Mouse (Mus musculus): ENCODE measurements around the gene Tnfaip8l3. TPM values are rescaled to one million over a fixed set of nuclear protein-coding genes. Genes with fewer than 3 reads are reported as not detected.
A peak's percentile ranks its signal among the peaks of the same experiment; 100 is the strongest.
"Not testable (repeated sequence)": the region's sequence is repeated elsewhere in the genome, so short reads cannot be mapped to it uniquely, and the experiment has no call there.

Gene Tnfaip8l3
- under 1 TPM in 2 of 4 experiments, not detected in 2; 0.07 to 0.09 TPM for total RNA-seq (2022)

DNA sequence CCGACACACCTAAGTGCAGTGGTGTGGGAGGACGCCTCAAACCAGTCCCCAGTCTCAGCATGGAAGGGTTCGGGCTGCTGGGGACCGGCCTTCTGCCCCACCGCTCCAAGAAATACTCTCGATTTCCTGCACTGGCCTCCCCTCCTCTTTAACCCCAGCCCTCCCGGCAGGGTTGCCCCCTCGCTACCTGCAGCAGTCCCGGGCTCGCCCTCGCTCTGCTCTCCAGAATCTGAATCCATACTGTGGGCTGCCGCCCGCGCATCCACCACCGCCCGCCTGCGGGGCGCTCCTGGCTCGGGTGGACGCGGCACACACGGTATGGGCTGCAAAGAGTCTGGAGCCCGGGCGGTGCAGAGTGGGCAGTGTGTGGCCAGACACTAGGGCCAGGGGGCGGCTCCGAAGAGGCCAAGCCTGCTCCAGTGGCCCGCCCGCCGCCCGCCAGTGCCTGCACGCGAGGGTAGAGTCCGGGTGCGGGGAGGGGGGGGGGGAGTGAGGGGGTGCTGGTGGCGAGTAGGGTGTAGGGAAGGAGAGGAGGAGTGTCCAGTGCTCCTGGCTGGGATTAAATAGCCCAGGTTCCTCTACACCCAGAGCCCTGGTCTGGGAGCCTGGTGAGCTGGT, at the start of gene Tnfaip8l3:
Gene Tnfaip8l3, minus strand, starts transcription at position 357 of the 618 bp plus-strand sequence.
- no peak for DNase-seq (ENCODE audit: low spot score in 2 of 2)

GRCm38 (mm10) chr9:54112726-54113125, 44.5 kb upstream of the Tnfaip8l3 start:
- DNase-seq (ENCODE audit: low spot score in 2 of 2), result no peak

DNA sequence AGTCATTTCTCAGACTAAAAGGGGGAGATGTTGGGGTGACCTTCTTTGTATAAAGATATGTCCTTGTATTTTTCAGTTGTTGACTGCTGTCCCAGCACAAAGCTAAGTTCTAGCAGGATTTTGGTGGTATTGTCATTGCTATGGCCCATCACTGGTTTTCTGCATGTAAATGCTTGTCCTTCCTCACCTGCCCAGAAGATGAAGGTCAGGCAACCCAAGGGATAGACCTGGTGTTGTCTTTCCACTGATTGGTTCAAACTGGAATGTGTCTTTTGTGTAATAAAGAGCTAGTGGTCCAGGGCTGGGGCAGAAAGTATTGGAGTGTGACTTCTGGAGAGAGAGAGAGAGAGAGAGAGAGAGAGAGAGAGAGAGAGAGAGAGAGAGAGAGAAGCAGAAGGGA, 30.4 kb upstream of the Tnfaip8l3 start:
- no peak for DNase-seq (ENCODE audit: low spot score in 2 of 2)

- no peak for DNase-seq (ENCODE audit: low spot score in 2 of 2)
Observed at GRCm38 (mm10) chr9:54097091-54097490, 28.9 kb upstream of the Tnfaip8l3 start.

DNA sequence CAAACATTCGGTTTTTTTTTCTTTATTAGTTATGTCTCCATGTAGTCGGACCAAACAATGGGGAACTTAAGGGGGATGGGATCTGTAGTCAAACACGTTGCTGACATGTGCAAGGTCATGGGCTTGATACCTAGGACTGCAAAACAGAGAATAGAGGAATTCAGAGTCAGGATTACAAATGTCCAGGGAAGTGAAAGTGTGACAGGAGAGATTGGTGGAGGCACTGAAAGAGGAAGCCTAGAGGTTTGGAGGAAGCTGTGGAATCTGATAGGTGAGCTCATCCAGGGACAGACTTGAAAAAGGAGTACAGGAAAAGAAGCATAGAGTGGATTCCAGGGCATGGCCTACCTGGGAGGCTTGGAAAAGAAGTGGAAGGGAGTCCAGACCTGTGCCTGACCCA, 16.1 kb upstream of the Tnfaip8l3 start:
- DNase-seq (ENCODE audit: low spot score in 2 of 2), result no peak

DNA sequence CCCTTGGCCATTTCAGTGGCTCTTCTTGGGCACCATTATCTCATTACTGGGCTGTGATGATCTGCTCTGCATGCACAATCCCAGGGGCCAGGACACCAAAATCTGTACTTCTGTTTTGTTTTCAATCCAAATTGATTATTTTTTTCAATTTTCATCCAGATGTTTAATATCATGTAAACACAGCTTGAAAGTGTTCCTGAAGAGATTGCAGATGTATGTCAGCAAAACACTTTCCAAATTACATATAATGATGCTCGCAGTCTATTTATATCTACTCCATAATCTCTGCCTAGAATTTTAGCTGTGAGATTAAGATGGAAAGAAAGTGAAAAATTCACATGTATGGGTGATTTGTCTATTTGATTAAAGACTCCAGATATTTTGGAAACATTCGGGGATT, 9.6 kb upstream of the Tnfaip8l3 start:
- no peak for DNase-seq (ENCODE audit: low spot score in 2 of 2)

- no peak for DNase-seq (ENCODE audit: low spot score in 2 of 2)
Observed at GRCm38 (mm10) chr9:54074901-54075300, 6.7 kb upstream of the Tnfaip8l3 start.

- DNase-seq (ENCODE audit: low spot score in 2 of 2), result no peak
Observed at GRCm38 (mm10) chr9:54073688-54074087, 5.5 kb upstream of the Tnfaip8l3 start.

GRCm38 (mm10) chr9:54071474-54072095, 3.4 kb upstream of the Tnfaip8l3 start:
- no peak for DNase-seq (ENCODE audit: low spot score in 2 of 2)

GRCm38 (mm10) chr9:54069204-54069603, 1.0 kb upstream of the Tnfaip8l3 start:
- no peak for DNase-seq (ENCODE audit: low spot score in 2 of 2)

DNA sequence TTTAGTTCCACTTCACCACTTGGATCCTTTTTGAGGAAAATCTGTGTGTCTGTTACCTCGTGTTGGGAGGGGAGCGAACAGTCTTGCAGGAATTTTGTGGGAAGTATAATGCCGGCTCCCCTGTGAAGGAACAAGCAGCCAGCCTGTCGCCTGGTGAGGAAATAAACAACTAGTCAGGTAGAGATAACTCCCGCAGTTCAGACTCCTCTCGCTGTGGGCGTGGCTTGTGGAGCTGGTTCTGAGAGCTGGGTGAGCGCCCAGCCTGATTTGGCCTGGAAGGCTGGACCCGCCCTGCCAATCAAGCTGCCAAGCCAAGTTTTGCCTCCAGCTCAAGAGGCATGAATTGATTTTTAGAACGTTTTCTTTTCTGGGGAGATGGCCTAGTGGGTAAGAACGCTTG, 589 bp upstream of the Tnfaip8l3 start:
- peak; percentile 39 to 55 for DNase-seq (ENCODE audit: low spot score in 2 of 2)

DNA sequence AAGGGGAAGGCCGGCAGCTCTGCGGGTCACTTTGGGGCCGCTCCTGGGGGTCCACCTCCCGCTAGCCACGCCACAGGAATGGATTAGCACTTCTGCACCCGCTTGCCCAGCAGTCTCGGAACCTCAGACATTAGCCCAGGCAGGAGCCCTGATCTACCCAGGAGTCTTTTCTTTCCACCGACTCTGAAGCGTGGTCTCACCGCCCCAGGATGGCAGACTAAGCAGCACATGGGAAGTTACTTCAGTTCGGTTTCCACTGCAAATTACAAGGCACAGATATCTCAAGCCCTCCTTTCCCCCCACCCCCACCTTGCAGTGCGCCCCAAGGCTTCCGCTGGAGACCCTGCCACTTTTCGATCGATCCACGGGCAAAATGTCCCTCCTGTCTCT, 551 bp downstream of the Tnfaip8l3 start:
- no peak for DNase-seq (ENCODE audit: low spot score in 2 of 2)

GRCm38 (mm10) chr9:54064836-54065235, 3.4 kb downstream of the Tnfaip8l3 start:
- DNase-seq (ENCODE audit: low spot score in 2 of 2), result no peak

- no peak for DNase-seq (ENCODE audit: low spot score in 2 of 2)
Observed at GRCm38 (mm10) chr9:54063655-54064054, 4.5 kb downstream of the Tnfaip8l3 start.

DNA sequence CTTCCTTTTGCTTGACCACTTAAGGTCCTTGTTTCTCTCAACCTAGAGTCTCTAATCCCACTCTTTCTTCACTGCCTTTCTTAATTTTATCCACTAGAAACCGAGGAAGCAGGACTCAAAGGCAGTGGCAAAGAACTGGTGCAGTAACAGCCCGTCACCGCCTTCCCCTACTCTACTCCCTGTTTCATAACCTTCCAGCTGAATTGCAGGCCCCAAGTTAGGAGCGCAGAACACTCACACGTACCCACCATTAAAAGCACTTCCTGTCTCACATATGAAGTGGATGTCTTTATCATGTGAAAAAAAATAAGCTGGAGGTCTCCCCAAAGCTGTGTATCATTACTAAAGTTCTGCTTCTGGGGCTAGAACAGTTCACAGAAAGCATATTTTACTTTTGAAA, 6.5 kb downstream of the Tnfaip8l3 start:
- DNase-seq (ENCODE audit: low spot score in 2 of 2), result no peak

- DNase-seq (ENCODE audit: low spot score in 2 of 2), result no peak
Observed at GRCm38 (mm10) chr9:54051298-54052068, 16.7 kb downstream of the Tnfaip8l3 start.

DNA sequence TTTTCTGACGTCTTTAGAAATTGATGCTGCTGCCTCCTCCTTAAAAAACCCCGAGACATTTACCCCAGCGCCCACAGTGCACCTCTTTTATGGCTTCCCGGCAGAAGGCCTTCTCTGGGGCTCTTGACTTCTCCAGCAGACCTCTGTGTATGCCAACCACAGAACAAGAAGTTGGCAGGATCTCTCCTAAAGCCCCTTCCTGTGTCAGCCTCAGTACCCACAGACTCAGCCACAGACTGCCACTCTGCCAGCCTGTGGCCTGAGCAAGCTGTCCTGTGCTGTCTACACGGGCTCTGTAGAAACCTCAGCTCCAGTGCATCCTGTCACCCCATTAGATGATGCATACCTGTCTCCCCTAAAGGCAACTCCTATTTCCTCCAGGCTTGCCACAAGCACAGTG, 19.2 kb downstream of the Tnfaip8l3 start:
- DNase-seq (ENCODE audit: low spot score in 2 of 2), result no peak

DNA sequence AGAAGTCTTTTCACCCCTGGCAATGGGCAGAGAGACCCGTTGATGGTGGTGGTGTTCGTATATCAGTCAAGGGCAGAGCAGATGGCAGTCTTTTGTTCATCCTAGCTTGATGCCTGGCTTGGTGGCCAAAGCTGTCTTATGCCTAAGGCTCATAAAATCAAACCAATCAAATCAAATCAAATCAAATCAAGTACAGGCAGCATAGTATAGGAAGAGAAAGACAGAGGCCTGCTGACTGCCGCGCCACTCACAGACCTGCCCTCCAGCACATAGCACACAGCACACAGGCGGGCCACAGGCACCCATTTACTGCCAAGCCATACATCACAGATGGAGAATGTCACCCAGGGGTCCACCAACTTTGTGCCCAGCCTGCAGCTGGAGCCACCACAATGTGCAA, 25.1 kb downstream of the Tnfaip8l3 start:
- DNase-seq (ENCODE audit: low spot score in 2 of 2), result no peak

DNA sequence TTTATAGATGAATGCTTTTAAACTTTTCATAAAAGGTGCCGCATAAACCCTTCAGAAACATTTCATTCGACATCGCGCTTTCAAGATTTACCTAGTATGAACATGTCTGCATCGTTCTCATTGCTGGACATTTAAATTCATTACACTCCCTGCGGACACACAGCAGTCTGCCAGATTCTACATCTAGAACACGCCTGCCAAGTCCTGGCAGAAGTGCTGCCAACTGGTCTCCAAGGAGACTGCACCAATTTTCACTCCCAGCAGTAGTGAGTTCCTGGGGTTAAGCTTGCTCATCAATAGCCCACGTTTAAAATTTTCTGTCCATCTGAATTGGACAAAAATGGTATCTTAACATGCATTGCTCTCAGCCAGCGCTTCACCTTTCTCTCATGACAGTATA, 30.5 kb downstream of the Tnfaip8l3 start:
- DNase-seq (ENCODE audit: low spot score in 2 of 2), result no peak

DNA sequence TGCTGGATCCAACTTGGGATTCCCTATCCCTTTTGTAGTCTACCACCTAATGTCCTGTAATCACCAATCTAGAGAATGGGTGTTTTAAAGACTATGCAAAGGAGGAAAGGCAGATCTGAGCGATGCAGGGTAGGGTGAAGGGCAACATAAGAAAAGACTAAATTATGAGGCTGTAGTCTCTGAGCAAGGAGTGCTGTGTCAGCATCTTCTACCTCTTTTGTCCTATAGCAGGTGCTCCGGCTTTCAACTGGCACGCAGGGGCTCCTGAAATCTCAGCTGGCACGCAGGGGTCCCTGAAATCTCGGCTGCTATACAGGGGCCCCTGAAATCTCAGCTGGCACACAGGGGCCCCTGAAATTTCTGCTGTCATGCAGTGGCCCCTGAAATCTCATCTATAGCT, 33.5 kb downstream of the Tnfaip8l3 start:
- no peak for DNase-seq (ENCODE audit: low spot score in 2 of 2)

- DNase-seq (ENCODE audit: low spot score in 2 of 2), result no peak
Observed at GRCm38 (mm10) chr9:54022795-54023194, 45.4 kb downstream of the Tnfaip8l3 start.

- no peak for DNase-seq (ENCODE audit: low spot score in 2 of 2)
Observed at GRCm38 (mm10) chr9:53994528-53994927, 73.7 kb downstream of the Tnfaip8l3 start.

GRCm38 (mm10) chr9:53992567-53992966, 75.6 kb downstream of the Tnfaip8l3 start:
- not testable (repeated sequence) for DNase-seq (ENCODE audit: low spot score in 2 of 2)

Data from gastrocnemius, adult 8-10 months (tissue).